Mouse (Mus musculus) brain, embryonic 14.5 days (tissue): ENCODE results near the gene Sgms2.

Source experiments
- CTCF ChIP-seq: fragments of 200-500 bp; IDR thresholded peaks from 2 replicates; pipeline ENCODE4 v1.5.1; 2012; ENCODE audit warnings: inconsistent platforms, mild to moderate bottlenecking, moderate library complexity, borderline replicate concordance; ENCODE audit not compliant: insufficient read depth, insufficient read length; ENCODE audit errors: extremely low read depth
- POLR2A ChIP-seq: fragments of 200-500 bp; IDR thresholded peaks from 2 replicates; pipeline ENCODE4 v1.6.1; 2012; ENCODE audit warnings: mild to moderate bottlenecking, inconsistent platforms, borderline replicate concordance; ENCODE audit not compliant: poor library complexity, insufficient read depth, insufficient read length, severe bottlenecking; ENCODE audit errors: extremely low read depth

DNA sequence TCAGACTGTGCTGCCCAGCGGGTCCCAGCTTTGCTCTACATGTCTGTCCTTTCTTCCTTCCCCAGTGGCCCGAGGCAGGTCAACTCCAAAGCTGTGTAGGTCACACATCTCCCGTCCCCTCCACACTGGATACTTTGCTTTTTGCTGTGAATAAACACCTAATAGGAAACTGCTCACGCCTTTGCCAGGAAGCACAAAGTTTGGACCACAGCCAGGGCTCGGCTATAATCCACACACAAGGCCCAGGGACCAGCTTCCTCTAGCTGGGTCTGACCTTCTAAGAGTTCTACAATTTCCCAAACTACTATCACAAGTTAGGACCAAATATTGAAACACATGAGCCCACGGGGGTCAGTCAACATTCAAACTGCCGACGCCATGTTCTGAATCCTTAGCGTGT is 192.1 kb downstream of the Sgms2 start:
- TF ChIP-seq POLR2A = no peak
- no peak for TF ChIP-seq CTCF
